ENCODE assay signal across 16 mouse cellular contexts in the genomic region with DNA sequence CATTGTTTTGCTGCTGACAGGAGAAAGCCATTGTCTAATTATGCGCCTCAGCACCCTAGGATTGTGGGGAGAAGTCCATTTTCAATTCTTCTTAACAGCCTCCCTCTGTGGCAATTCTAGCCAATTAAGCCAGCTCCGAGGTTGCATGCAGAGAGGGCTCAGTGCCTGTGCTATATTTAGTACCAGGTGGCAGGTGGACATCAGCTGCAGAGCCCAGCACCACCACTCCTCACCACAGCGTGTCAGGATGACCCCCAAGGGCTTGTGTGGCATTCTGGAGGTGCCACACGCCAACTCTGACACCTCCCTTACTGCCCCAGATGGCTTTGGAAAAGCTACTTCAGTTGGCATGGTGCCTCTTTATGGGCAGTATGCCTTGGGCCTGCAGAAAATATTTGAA. TPM values are rescaled to one million over a fixed set of nuclear protein-coding genes. Genes with fewer than 3 reads are reported as not detected.
DNase-seq lines count a peak whose midpoint lies in the region; TF ChIP-seq lines count a peak whose summit lies in the region.
"Had no signal": no experiment of that assay in that cellular context is flagged by ENCODE, and none has a peak within 500 bp of the region (broad histone marks: within the 10 kb centered on the region; RNA-seq: fewer than 3 reads in every experiment).

No protein-coding gene starts in this region.

- no peaks in the 10 kb centered on the region for H3K36me3 ChIP-seq in myocyte (ENCODE audit: control insufficient read depth, insufficient read depth)
- no peaks in the 10 kb centered on the region for H3K36me3 ChIP-seq in thymus, adult 2 months (ENCODE audit: control insufficient read depth, insufficient read depth, low read length)
- H3K36me3 ChIP-seq: embryonic facial prominence, embryonic 13.5 days; G1E; heart, embryonic 15.5 days; limb, embryonic 12.5 days had no signal

- TF ChIP-seq CTCF in brain, embryonic 14.5 days (IDR thresholded peaks at IDR 0.05; ENCODE audit: borderline replicate concordance, extremely low read depth, insufficient read depth, insufficient read length): no peak
- no peak for TF ChIP-seq CTCF in thymus, adult 2 months (IDR thresholded peaks at IDR 0.05; ENCODE audit: borderline replicate concordance, control insufficient read depth, extremely low read depth, insufficient read depth, low read length, poor library complexity)

- no peak for TF ChIP-seq POLR2A in brain, embryonic 14.5 days (IDR thresholded peaks at IDR 0.05; ENCODE audit: borderline replicate concordance, extremely low read depth, insufficient read depth, insufficient read length, poor library complexity, severe bottlenecking)
- TF ChIP-seq POLR2A in myocyte (IDR thresholded peaks at IDR 0.05; ENCODE audit: insufficient read length, low read depth): no peak
- no peak for TF ChIP-seq POLR2A in thymus, adult 2 months (IDR thresholded peaks at IDR 0.05; ENCODE audit: control insufficient read depth, extremely low read depth, insufficient read depth, low read length, poor library complexity)

- no peaks in the 10 kb centered on the region for H3K79me2 ChIP-seq in myocyte (ENCODE audit: control insufficient read depth, insufficient read depth)

- DNase-seq in heart, adult 11 months: peak; percentile 87
- DNase-seq in heart, adult 9 months (ENCODE audit: low spot score in 2 of 2): no peak
- DNase-seq in brain, embryonic 14.5 days (ENCODE audit: low read depth): peak; percentile 65
- peak; percentile 86 to 89 for DNase-seq in cerebellum, postnatal 36 days
- no peak for DNase-seq in adipocyte (ENCODE audit: low spot score)
- DNase-seq in thymus, postnatal 25 days: no peak
- DNase-seq in thymus, adult 2 months: no peak
- DNase-seq: kidney, adult 11 months had no signal

- H3K4me1 ChIP-seq in thymus, adult 2 months (replicated peaks; ENCODE audit: control insufficient read depth, insufficient read depth, low read length): no peaks in the 10 kb centered on the region
- H3K4me1 ChIP-seq: limb, embryonic 12.5 days had no signal

- H3K27me3 ChIP-seq in myocyte (ENCODE audit: control insufficient read depth, insufficient read depth, insufficient read length): no peaks in the 10 kb centered on the region
- no peaks in the 10 kb centered on the region for H3K27me3 ChIP-seq in thymus, adult 2 months (ENCODE audit: control insufficient read depth, insufficient read depth, low read length)
- H3K27me3 ChIP-seq: heart, embryonic 15.5 days; limb, embryonic 12.5 days had no signal

- no peak overlapping the region for H3ac ChIP-seq in myocyte (ENCODE audit: control insufficient read depth, insufficient read length)

- no peak overlapping the region for H3K4me2 ChIP-seq in myocyte (ENCODE audit: low read depth)
- H3K4me2 ChIP-seq: embryonic facial prominence, embryonic 13.5 days; heart, embryonic 15.5 days; limb, embryonic 12.5 days had no signal

- no peak overlapping the region for H3K4me3 ChIP-seq in myocyte
- no peak overlapping the region for H3K4me3 ChIP-seq in thymus, adult 2 months (ENCODE audit: control insufficient read depth, insufficient read depth, low read length)
- H3K4me3 ChIP-seq: embryonic facial prominence, embryonic 13.5 days; heart, embryonic 15.5 days; limb, embryonic 12.5 days had no signal

- H3K27ac ChIP-seq in thymus, adult 2 months (ENCODE audit: control insufficient read depth, insufficient read depth, low read length): no peak overlapping the region
- H3K27ac ChIP-seq: embryonic facial prominence, embryonic 13.5 days; heart, embryonic 15.5 days; limb, embryonic 12.5 days had no signal

- 80% methylated on average over 4 of the region's 4 CpGs for WGBS in thymus, adult 2 months

TF ChIP-seq in myocyte, 11 proteins besides CTCF, POLR2A, EP300 and RAD21:
- TF ChIP-seq USF1 (IDR thresholded peaks at IDR 0.05; ENCODE audit: low read depth): no peak
- peak; percentile 83 for TF ChIP-seq TCF3 (IDR thresholded peaks at IDR 0.05; ENCODE audit: insufficient read length, low read depth)
- TF ChIP-seq TCF12 (IDR thresholded peaks at IDR 0.05; ENCODE audit: insufficient read depth, poor library complexity, severe bottlenecking): no peak
- TF ChIP-seq MYOG (IDR thresholded peaks at IDR 0.05; ENCODE audit: control insufficient read depth in 1 of 3, insufficient read depth in 1 of 3, insufficient read length in 2 of 3, low read depth in 2 of 3): peak in 2 of 3 experiments; percentile 67 to 82
- peak in 2 of 3 experiments; percentile 74 to 83 for TF ChIP-seq MYOD1 (IDR thresholded peaks at IDR 0.05; ENCODE audit: control insufficient read depth in 1 of 3, insufficient read length in 2 of 3, low read depth in 2 of 3)
- TF ChIP-seq REST (IDR thresholded peaks at IDR 0.05; ENCODE audit: insufficient read depth, insufficient read length): no peak
TF ChIP-seq in myocyte: peak in this region for 3.

RNA-seq across cellular contexts. Expression of gene Rpl36-ps4, which starts 48.5 kb away (rescaled TPM):
- not detected in 2 replicates for polyA plus RNA-seq in brain, embryonic 14.5 days (2012; rRNA removed)
- not detected for polyA plus RNA-seq in myocyte (2012; fragmentation: generic; extraction: Trizol)
- not detected in 2 replicates for polyA plus RNA-seq in thymus, adult 2 months (2012; rRNA removed)
- polyA plus RNA-seq: activated CD4-positive, CD25-positive, alpha-beta regulatory T cell, adult 4 months; embryonic facial prominence, embryonic 13.5 days; G1E; heart, embryonic 15.5 days; limb, embryonic 12.5 days; lung, embryonic 16.5 days; stomach, embryonic 14.5 days had no signal

Comparison
In these comparisons a context has a peak if more than half of its experiments do, and no peak if none do; other contexts are left out.
1. DNase-seq: peak in heart, adult 11 months (single experiment), brain, embryonic 14.5 days (single experiment) and cerebellum, postnatal 36 days (2 of 2); none in heart, adult 9 months (0 of 2), adipocyte (single experiment), thymus, postnatal 25 days (single experiment) and thymus, adult 2 months (single experiment).